Mouse (Mus musculus): ENCODE data around the gene Arid1a.
"Not testable (repeated sequence)": the region's sequence is repeated elsewhere in the genome, so short reads cannot be mapped to it uniquely, and the experiment has no call there.

- not testable (repeated sequence) for TF ChIP-seq CTCF, POLR2A (IDR thresholded peaks at IDR 0.05; ENCODE audit: extremely low read depth, insufficient read depth, low read length)
Observed at GRCm38 (mm10) chr4:133654070-133654469, 102.5 kb downstream of the Arid1a start.

All from cortical plate, adult 2 months (tissue).